Mouse (Mus musculus): ENCODE measurements around the gene Pdzd4. TPM values are rescaled to one million over a fixed set of nuclear protein-coding genes. Genes with fewer than 3 reads are reported as not detected.
A peak's percentile ranks its signal among the peaks of the same experiment; 100 is the strongest.

Pdzd4 gene
- polyA plus RNA-seq, 1 experiment: 0.94 TPM

DNA sequence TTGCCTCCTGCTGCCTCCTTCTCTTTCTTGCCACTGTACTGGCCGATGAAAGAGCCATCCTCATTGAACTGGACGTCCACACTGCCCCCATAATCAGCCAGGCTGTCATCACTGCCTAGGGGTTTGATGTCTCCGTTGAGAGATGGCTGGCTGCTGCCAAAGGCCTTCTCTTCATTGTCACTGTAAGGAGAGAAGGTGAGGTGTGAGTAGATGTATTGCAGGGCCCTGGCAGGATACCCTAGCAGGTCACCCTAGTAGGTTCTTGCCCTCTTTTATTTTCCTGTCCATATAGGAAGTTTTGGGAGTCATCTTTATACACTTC is 30.3 kb upstream of the Pdzd4 start:
- 68% methylated on average over 3 of the region's 3 CpGs for WGBS
- H3K4me3 ChIP-seq (ENCODE audit: insufficient read depth, low read depth, low read length): no peak overlapping the region
- no peak for DNase-seq
- H3K36me3 ChIP-seq (ENCODE audit: control insufficient read depth, insufficient read depth, low read length): no peaks in the 10 kb centered on the region
- no peaks in the 10 kb centered on the region for H3K27me3 ChIP-seq (replicated peaks; ENCODE audit: control insufficient read depth, insufficient read depth, low read length)
- H3K4me1 ChIP-seq (ENCODE audit: control insufficient read depth, insufficient read depth, low read length): no peaks in the 10 kb centered on the region
- no peak overlapping the region for H3K27ac ChIP-seq (ENCODE audit: insufficient read depth, low read depth, low read length)
- TF ChIP-seq CTCF (conservative IDR thresholded peaks at IDR 0.05; ENCODE audit: insufficient read depth, insufficient read length, low read depth, low read length): no peak
- no peak for TF ChIP-seq POLR2A (IDR thresholded peaks at IDR 0.05; ENCODE audit: low read depth, low read length)

DNA sequence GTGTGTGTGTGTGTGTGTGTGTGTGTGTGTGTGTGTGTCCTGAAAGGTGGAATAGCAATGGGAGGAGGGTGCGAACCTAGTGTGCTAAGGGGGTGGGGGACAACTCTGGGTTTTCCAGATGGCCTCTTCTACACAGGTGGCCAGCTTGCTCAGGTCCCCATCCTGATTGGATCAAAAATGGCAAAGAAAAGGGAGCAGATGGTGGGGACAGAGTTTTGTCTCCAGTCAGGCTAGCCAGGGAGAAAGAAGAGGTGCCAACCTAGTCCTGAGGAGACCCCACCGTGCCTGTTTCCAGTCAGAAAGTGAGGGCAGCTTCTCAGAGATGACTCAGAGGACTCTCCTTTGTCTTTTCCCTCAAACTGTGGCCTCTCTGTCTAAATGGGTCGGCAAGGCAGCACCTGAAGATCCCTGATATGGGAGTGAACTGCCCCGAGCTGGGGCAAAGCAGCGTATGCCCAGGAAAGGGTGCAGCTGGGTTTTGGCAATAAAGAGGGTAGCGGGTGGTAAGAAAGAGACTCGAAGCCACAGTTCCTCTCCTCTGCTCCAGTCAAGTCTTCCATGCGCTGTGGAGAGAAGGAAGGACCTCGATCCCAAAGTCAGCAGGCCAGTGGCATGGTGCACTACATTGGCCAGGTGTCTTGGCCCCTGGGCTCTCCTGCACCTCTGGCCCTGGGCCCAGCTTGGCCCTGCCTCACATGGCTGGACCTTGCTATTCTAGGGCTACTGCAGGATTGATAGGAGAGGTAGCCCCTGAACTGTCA is 29.7 kb upstream of the Pdzd4 start:
- DNase-seq: no peak
- H3K4me1 ChIP-seq (ENCODE audit: control insufficient read depth, insufficient read depth, low read length): no peaks in the 10 kb centered on the region
- H3K27me3 ChIP-seq (replicated peaks; ENCODE audit: control insufficient read depth, insufficient read depth, low read length): no peaks in the 10 kb centered on the region
- TF ChIP-seq CTCF (conservative IDR thresholded peaks at IDR 0.05; ENCODE audit: insufficient read depth, insufficient read length, low read depth, low read length) (no peak), POLR2A (IDR thresholded peaks at IDR 0.05; ENCODE audit: low read depth, low read length) (no peak)
- H3K27ac ChIP-seq (ENCODE audit: insufficient read depth, low read depth, low read length): no peak overlapping the region
- WGBS: 85% methylated on average over 9 of the region's 9 CpGs
- H3K4me3 ChIP-seq (ENCODE audit: insufficient read depth, low read depth, low read length): no peak overlapping the region
- no peaks in the 10 kb centered on the region for H3K36me3 ChIP-seq (ENCODE audit: control insufficient read depth, insufficient read depth, low read length)

DNA sequence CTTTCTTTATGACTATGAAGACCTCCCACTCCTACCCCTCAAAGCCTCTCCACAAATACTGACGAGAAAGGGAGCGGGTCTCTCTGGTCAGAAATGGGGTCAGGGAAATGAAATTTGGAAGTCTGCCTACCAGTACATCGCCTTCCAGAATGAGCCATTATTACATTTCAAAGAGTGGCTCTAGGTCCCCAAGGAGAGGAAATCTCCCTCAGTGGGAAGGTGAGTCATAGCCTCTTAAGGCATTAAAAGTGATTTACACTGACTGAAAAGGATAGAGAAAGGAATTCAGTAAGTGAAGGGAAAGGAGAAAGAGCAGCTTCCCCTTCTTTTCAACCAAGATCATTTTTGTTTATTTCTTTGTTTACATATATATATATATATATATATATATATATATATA is 11.9 kb upstream of the Pdzd4 start:
- DNase-seq: no peak
- Histone ChIP-seq H3K4me1 (ENCODE audit: control insufficient read depth, insufficient read depth, low read length) (no peaks in the 10 kb centered on the region), H3K4me3 (ENCODE audit: insufficient read depth, low read depth, low read length) (no peak overlapping the region), H3K27ac (ENCODE audit: insufficient read depth, low read depth, low read length) (no peak overlapping the region), H3K36me3 (ENCODE audit: control insufficient read depth, insufficient read depth, low read length) (no peaks in the 10 kb centered on the region), H3K27me3 (replicated peaks; ENCODE audit: control insufficient read depth, insufficient read depth, low read length) (no peaks in the 10 kb centered on the region)
- TF ChIP-seq POLR2A (IDR thresholded peaks at IDR 0.05; ENCODE audit: low read depth, low read length) (no peak), CTCF (conservative IDR thresholded peaks at IDR 0.05; ENCODE audit: insufficient read depth, insufficient read length, low read depth, low read length) (no peak)
- 71% methylated on average over 3 of the region's 3 CpGs for WGBS

DNA sequence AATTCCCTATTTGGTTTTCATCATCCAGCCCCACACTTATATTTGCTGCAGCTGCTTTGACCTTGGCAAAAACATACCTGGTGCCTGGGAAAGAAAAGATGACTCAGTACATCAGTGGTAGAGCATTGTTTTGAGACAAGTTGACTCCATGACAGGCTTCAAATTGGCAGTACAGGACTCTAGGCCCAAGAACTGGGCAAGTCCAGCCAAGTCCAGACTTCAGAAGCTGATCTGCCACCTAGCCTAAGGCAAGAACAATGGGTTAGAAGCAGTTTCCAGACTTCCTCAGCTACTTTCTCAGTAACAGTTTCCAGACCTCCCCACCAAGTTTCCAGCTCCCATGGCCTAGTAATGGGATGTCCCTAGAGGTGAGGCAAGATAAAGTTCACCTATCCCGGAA is 11.0 kb upstream of the Pdzd4 start:
- 88% methylated on average over 1 of the region's 1 CpGs for WGBS
- no peak overlapping the region for H3K27ac ChIP-seq (ENCODE audit: insufficient read depth, low read depth, low read length)
- DNase-seq: no peak
- H3K36me3 ChIP-seq (ENCODE audit: control insufficient read depth, insufficient read depth, low read length): no peaks in the 10 kb centered on the region
- TF ChIP-seq CTCF (conservative IDR thresholded peaks at IDR 0.05; ENCODE audit: insufficient read depth, insufficient read length, low read depth, low read length) (no peak), POLR2A (IDR thresholded peaks at IDR 0.05; ENCODE audit: low read depth, low read length) (no peak)
- H3K4me3 ChIP-seq (ENCODE audit: insufficient read depth, low read depth, low read length): no peak overlapping the region
- H3K4me1 ChIP-seq (ENCODE audit: control insufficient read depth, insufficient read depth, low read length): no peaks in the 10 kb centered on the region
- H3K27me3 ChIP-seq (replicated peaks; ENCODE audit: control insufficient read depth, insufficient read depth, low read length): no peaks in the 10 kb centered on the region

GRCm38 (mm10) chrX:73823747-73824146 is 1.0 kb downstream of the Pdzd4 start:
- Histone ChIP-seq H3K27me3 (replicated peaks; ENCODE audit: control insufficient read depth, insufficient read depth, low read length) (no peaks in the 10 kb centered on the region), H3K27ac (ENCODE audit: insufficient read depth, low read depth, low read length) (no peak overlapping the region), H3K4me3 (ENCODE audit: insufficient read depth, low read depth, low read length) (peak overlapping the region; percentile 72; the same call in 1 of the 2 replicates), H3K4me1 (ENCODE audit: control insufficient read depth, insufficient read depth, low read length) (no peaks in the 10 kb centered on the region), H3K36me3 (ENCODE audit: control insufficient read depth, insufficient read depth, low read length) (no peaks in the 10 kb centered on the region)
- TF ChIP-seq POLR2A (IDR thresholded peaks at IDR 0.05; ENCODE audit: low read depth, low read length) (no peak), CTCF (conservative IDR thresholded peaks at IDR 0.05; ENCODE audit: insufficient read depth, insufficient read length, low read depth, low read length) (no peak)
- 9% methylated on average over 17 of the region's 17 CpGs for WGBS
- DNase-seq: no peak

- no peak overlapping the region for H3K27ac ChIP-seq (ENCODE audit: insufficient read depth, low read depth, low read length)
- no peak for TF ChIP-seq CTCF (conservative IDR thresholded peaks at IDR 0.05; ENCODE audit: insufficient read depth, insufficient read length, low read depth, low read length)
- no peak for TF ChIP-seq POLR2A (IDR thresholded peaks at IDR 0.05; ENCODE audit: low read depth, low read length)
- DNase-seq: no peak
- H3K4me3 ChIP-seq (ENCODE audit: insufficient read depth, low read depth, low read length): no peak overlapping the region
- no peaks in the 10 kb centered on the region for H3K27me3 ChIP-seq (replicated peaks; ENCODE audit: control insufficient read depth, insufficient read depth, low read length)
- 49% methylated on average over 3 of the region's 3 CpGs for WGBS
- no peaks in the 10 kb centered on the region for H3K36me3 ChIP-seq (ENCODE audit: control insufficient read depth, insufficient read depth, low read length)
- H3K4me1 ChIP-seq (ENCODE audit: control insufficient read depth, insufficient read depth, low read length): no peaks in the 10 kb centered on the region
Measured at GRCm38 (mm10) chrX:73816596-73817314, 8.0 kb downstream of the Pdzd4 start.

GRCm38 (mm10) chrX:73815072-73815471 is 9.7 kb downstream of the Pdzd4 start:
- Histone ChIP-seq H3K27ac (ENCODE audit: insufficient read depth, low read depth, low read length) (no peak overlapping the region), H3K4me1 (ENCODE audit: control insufficient read depth, insufficient read depth, low read length) (no peaks in the 10 kb centered on the region), H3K36me3 (ENCODE audit: control insufficient read depth, insufficient read depth, low read length) (no peaks in the 10 kb centered on the region), H3K4me3 (ENCODE audit: insufficient read depth, low read depth, low read length) (no peak overlapping the region), H3K27me3 (replicated peaks; ENCODE audit: control insufficient read depth, insufficient read depth, low read length) (no peaks in the 10 kb centered on the region)
- no peak for DNase-seq
- WGBS: 21% methylated on average over 14 of the region's 14 CpGs
- TF ChIP-seq POLR2A (IDR thresholded peaks at IDR 0.05; ENCODE audit: low read depth, low read length) (no peak), CTCF (conservative IDR thresholded peaks at IDR 0.05; ENCODE audit: insufficient read depth, insufficient read length, low read depth, low read length) (no peak)

Measured in kidney, adult 2 months (tissue).